ENCODE assay signal across 8 mouse cellular contexts in the genomic region with DNA sequence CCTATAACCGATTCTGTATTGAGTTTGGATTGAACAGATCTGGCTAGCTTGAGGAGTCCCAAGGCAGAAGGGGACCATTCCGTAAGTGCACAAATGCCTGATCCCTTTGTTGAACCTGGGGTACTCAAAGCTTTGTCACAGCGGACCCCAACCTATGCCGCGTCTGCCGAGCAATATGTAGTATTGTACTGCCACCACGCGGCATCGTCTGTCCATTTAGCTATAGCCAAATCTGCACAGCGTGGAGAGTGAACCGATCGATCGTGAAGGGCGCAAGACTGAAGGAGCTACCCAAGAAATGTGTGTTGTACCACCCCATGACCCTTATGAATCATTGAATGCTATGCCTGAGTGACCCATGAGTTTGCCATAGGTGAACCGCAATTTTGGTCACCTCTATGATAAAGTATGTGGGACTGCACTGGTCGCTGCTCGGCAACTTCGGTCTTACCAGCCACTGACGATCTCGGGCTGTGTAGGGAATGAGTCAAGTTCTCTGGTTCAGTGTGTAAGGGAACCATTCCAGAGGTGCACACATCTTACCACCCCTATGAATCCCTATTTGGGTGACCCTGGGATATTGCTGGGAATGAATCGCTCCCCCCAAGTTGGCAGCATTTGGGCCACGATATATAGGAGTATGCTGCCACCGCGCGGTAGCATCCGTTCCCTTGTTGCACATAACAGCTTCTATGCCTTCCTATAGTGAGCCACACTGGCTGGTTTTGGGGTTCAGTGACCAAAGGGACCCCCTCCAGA. TPM values are rescaled to one million over a fixed set of nuclear protein-coding genes. Genes with fewer than 3 reads are reported as not detected.
A peak's percentile ranks its signal among the peaks of the same experiment; 100 is the strongest.
DNase-seq lines count a peak whose midpoint lies in the region; ATAC-seq and TF ChIP-seq lines count a peak whose summit lies in the region.

No protein-coding gene starts in this region.

- peak in 1 of 2 experiments; percentile 44 for DNase-seq in spleen, adult 2 months (ENCODE audit: low read depth in 1 of 2, low spot score in 2 of 2)
- no peak for DNase-seq in spleen, adult 12 weeks (ENCODE audit: low spot score)
- DNase-seq in embryo, embryonic 11 days: peak; percentile 84
- no peak for DNase-seq in heart, embryonic 10.5 days (ENCODE audit: low spot score)
- peak; percentile 31 for DNase-seq in kidney, adult 9 months
- peak; percentile 76 for DNase-seq in limb, embryonic 14.5 days (ENCODE audit: low spot score)
- DNase-seq in midbrain, embryonic 14.5 days: peak; percentile 85

- H3K9ac ChIP-seq in limb, embryonic 14.5 days (ENCODE audit: low read depth, low read length, severe bottlenecking): no peak overlapping the region
- no peak overlapping the region; the same call in 1 of the 2 replicates for H3K9ac ChIP-seq in midbrain, embryonic 14.5 days (replicated peaks; ENCODE audit: low read length)
- peak overlapping the region; percentile 62 for H3K9ac ChIP-seq in stomach, embryonic 16.5 days (ENCODE audit: low read length)

- ATAC-seq in limb, embryonic 14.5 days (ENCODE audit: low FRiP score, low read depth): peak; percentile 20; the same call in 1 of the 2 replicates
- peak; percentile 80 for ATAC-seq in midbrain, embryonic 14.5 days (ENCODE audit: low FRiP score, low TSS enrichment)
- ATAC-seq in stomach, embryonic 16.5 days (ENCODE audit: insufficient read depth, low FRiP score): no peak

- no peaks in the 10 kb centered on the region for H3K36me3 ChIP-seq in spleen, adult 2 months (ENCODE audit: control insufficient read depth, insufficient read depth, low read length)
- peaks cover 11% of the 10 kb centered on the region for H3K36me3 ChIP-seq in heart, embryonic 10.5 days
- peaks cover 12% of the 10 kb centered on the region for H3K36me3 ChIP-seq in limb, embryonic 14.5 days (ENCODE audit: control insufficient read depth, insufficient read depth, low read length)
- H3K36me3 ChIP-seq in midbrain, embryonic 14.5 days (ENCODE audit: control insufficient read depth, insufficient read depth, low read length): no peaks in the 10 kb centered on the region
- no peaks in the 10 kb centered on the region for H3K36me3 ChIP-seq in stomach, embryonic 16.5 days (ENCODE audit: control insufficient read depth, insufficient read depth, low read length)

- peak overlapping the region; percentile 20; the same call in 1 of the 2 replicates for H3K4me3 ChIP-seq in spleen, adult 2 months (ENCODE audit: extremely low read depth, insufficient read depth, insufficient read length)
- peak overlapping the region; percentile 50 for H3K4me3 ChIP-seq in heart, embryonic 10.5 days
- peak overlapping the region; percentile 26 for H3K4me3 ChIP-seq in limb, embryonic 14.5 days (replicated peaks; ENCODE audit: low read length)
- peak overlapping the region; percentile 16 for H3K4me3 ChIP-seq in midbrain, embryonic 14.5 days (replicated peaks; ENCODE audit: low read depth, low read length)
- H3K4me3 ChIP-seq in stomach, embryonic 16.5 days (replicated peaks; ENCODE audit: low read length): peak overlapping the region; percentile 42

- WGBS in spleen, adult 2 months: 43% methylated on average over 26 of the region's 26 CpGs
- 48% methylated on average over 26 of the region's 26 CpGs for WGBS in heart, embryonic 10.5 days
- 43% methylated on average over 26 of the region's 26 CpGs for WGBS in limb, embryonic 14.5 days
- 44% methylated on average over 26 of the region's 26 CpGs for WGBS in midbrain, embryonic 14.5 days
- WGBS in stomach, embryonic 16.5 days: 39% methylated on average over 26 of the region's 26 CpGs

- TF ChIP-seq CTCF in spleen, adult 2 months (IDR thresholded peaks at IDR 0.05; ENCODE audit: extremely low read depth, insufficient read depth, insufficient read length, insufficient replicate concordance): peak; percentile 40; the same call in 1 of the 2 replicates

- H3K27me3 ChIP-seq in spleen, adult 2 months (ENCODE audit: control insufficient read depth, insufficient read depth, low read length): no peaks in the 10 kb centered on the region
- no peaks in the 10 kb centered on the region for H3K27me3 ChIP-seq in heart, embryonic 10.5 days (ENCODE audit: insufficient read depth, poor library complexity, severe bottlenecking)
- H3K27me3 ChIP-seq in limb, embryonic 14.5 days (ENCODE audit: control insufficient read depth, insufficient read depth, low read length): no peaks in the 10 kb centered on the region
- no peaks in the 10 kb centered on the region for H3K27me3 ChIP-seq in midbrain, embryonic 14.5 days (ENCODE audit: control insufficient read depth, insufficient read depth, low read length)
- no peaks in the 10 kb centered on the region for H3K27me3 ChIP-seq in stomach, embryonic 16.5 days (ENCODE audit: control insufficient read depth, insufficient read depth, low read length)

- TF ChIP-seq POLR2A in spleen, adult 2 months (IDR thresholded peaks at IDR 0.05; ENCODE audit: low read depth, low read length): no peak
- no peak for TF ChIP-seq POLR2A in limb, embryonic 14.5 days (IDR thresholded peaks at IDR 0.05; ENCODE audit: borderline replicate concordance, extremely low read depth, insufficient read depth, insufficient read length)

- peaks cover 12% of the 10 kb centered on the region; the same call in 1 of the 2 replicates for H3K9me3 ChIP-seq in heart, embryonic 10.5 days
- peaks cover 20% of the 10 kb centered on the region for H3K9me3 ChIP-seq in limb, embryonic 14.5 days (ENCODE audit: control insufficient read depth, low read length)
- 0 out of 2 replicates have a peak, but pooled peaks cover 2% of the 10 kb centered on the region for H3K9me3 ChIP-seq in midbrain, embryonic 14.5 days (ENCODE audit: control insufficient read depth, low read length)
- peaks cover 5% of the 10 kb centered on the region; the same call in 1 of the 2 replicates for H3K9me3 ChIP-seq in stomach, embryonic 16.5 days (replicated peaks; ENCODE audit: control insufficient read depth, low read length)

- H3K4me1 ChIP-seq in spleen, adult 2 months (ENCODE audit: control insufficient read depth, insufficient read depth, insufficient read length): no peaks in the 10 kb centered on the region
- peaks cover 34% of the 10 kb centered on the region for H3K4me1 ChIP-seq in heart, embryonic 10.5 days
- H3K4me1 ChIP-seq in limb, embryonic 14.5 days (ENCODE audit: control insufficient read depth, insufficient read depth, low read length): peaks cover 4% of the 10 kb centered on the region
- H3K4me1 ChIP-seq in midbrain, embryonic 14.5 days (ENCODE audit: control insufficient read depth, insufficient read depth, low read length): no peaks in the 10 kb centered on the region
- peaks cover 9% of the 10 kb centered on the region for H3K4me1 ChIP-seq in stomach, embryonic 16.5 days (ENCODE audit: control insufficient read depth, insufficient read depth, low read length)

- H3K4me2 ChIP-seq in limb, embryonic 14.5 days (replicated peaks; ENCODE audit: low read depth, low read length, severe bottlenecking): peak overlapping the region; percentile 61
- peak overlapping the region; percentile 51 for H3K4me2 ChIP-seq in midbrain, embryonic 14.5 days (ENCODE audit: low read length)
- H3K4me2 ChIP-seq in stomach, embryonic 16.5 days (ENCODE audit: low read depth, low read length): peak overlapping the region; percentile 71

- H3K27ac ChIP-seq in spleen, adult 2 months (ENCODE audit: insufficient read depth, low read length): no peak overlapping the region
- peak overlapping the region; percentile 77 for H3K27ac ChIP-seq in heart, embryonic 10.5 days
- no peak overlapping the region for H3K27ac ChIP-seq in limb, embryonic 14.5 days (replicated peaks; ENCODE audit: low read depth, low read length)
- H3K27ac ChIP-seq in midbrain, embryonic 14.5 days (replicated peaks; ENCODE audit: low read depth, low read length): no peak overlapping the region
- no peak overlapping the region for H3K27ac ChIP-seq in stomach, embryonic 16.5 days (ENCODE audit: low read length)

RNA-seq across cellular contexts. Expression of gene Mrpl23, which starts 47.8 kb away (rescaled TPM):
- 8.1 and 8.4 TPM in 2 replicates for polyA plus RNA-seq in spleen, adult 2 months (2012; rRNA removed)
- polyA plus RNA-seq in heart, embryonic 10.5 days (2016; fragmentation: Nextera tagmentation; extraction: Ambion mirVana): 17.1 and 25.1 TPM in 2 replicates
- 94.6 and 97.2 TPM in 2 replicates for polyA plus RNA-seq in limb, embryonic 14.5 days (2012; rRNA removed)
- 30.0 and 40.8 TPM in 2 replicates for polyA plus RNA-seq in limb, embryonic 14.5 days (2014; fragmentation: Nextera tagmentation; extraction: Ambion mirVana)
- 11.9 and 23.9 TPM in 2 replicates for polyA plus RNA-seq in midbrain, embryonic 14.5 days (2014; fragmentation: Nextera tagmentation; extraction: Ambion mirVana)
- 16.2 and 30.7 TPM in 2 replicates for polyA plus RNA-seq in stomach, embryonic 16.5 days (2015; fragmentation: Nextera tagmentation; extraction: Ambion mirVana)

Comparison
In these comparisons a context has a peak if more than half of its experiments do, and no peak if none do; other contexts are left out.
1. DNase-seq: peak in embryo, embryonic 11 days (single experiment), kidney, adult 9 months (single experiment), limb, embryonic 14.5 days (single experiment) and midbrain, embryonic 14.5 days (single experiment); none in spleen, adult 12 weeks (single experiment) and heart, embryonic 10.5 days (single experiment).
2. Peak in every context shown above with its lines, with median percentiles within 50 percentile points of each other: H3K4me3 ChIP-seq and H3K4me2 ChIP-seq.